Mouse (Mus musculus): ENCODE measurements around the gene Tarbp1. TPM values are rescaled to one million over a fixed set of nuclear protein-coding genes. Genes with fewer than 3 reads are reported as not detected.

The Tarbp1 gene
- polyA plus RNA-seq, 1 experiment from 2014 or later: 1.8 TPM

DNA sequence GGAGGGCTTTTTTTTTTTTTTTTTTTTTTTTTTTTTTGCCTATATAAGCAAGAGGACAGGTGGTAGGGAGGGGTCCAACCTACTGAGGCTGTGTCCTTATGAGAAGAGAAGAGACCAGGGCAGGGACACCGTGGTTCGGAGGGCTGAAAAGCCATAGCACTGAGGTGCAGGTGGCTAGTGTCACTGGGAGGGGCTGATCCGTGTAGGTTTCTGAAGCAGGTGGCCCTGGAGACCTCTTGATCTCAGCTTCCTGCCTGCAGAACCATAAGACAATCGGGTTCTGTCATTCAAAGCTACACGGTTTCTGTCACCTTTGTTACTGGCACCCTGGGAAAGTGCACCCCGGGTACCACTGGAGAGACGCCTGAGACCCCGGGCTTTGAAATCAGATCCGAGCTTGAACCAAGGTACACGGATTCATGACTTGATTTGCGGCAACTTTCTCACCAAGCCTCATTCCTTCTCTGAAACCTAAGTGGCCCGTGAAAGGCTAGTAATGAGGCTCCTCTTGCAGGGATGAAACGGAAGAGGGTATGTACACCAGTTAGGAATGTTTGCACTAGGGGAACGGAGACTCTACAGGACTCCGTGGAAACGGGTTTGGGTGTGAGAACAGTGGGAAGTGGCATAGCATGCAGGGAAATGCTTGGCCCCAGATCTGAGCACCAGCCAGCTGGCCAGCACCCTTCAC is 29.8 kb upstream of the Tarbp1 start:
- ATAC-seq (replicated peaks): no peak
- no peaks in the 10 kb centered on the region for H3K9me3 ChIP-seq
- no peak overlapping the region for H3K27ac ChIP-seq
- no peak overlapping the region for H3K4me3 ChIP-seq
- H3K4me2 ChIP-seq: no peak overlapping the region
- H3K4me1 ChIP-seq: no peaks in the 10 kb centered on the region
- WGBS: 86% methylated on average over 16 of the region's 16 CpGs
- 0 out of 2 replicates have a peak, but pooled peaks cover 3% of the 10 kb centered on the region for H3K27me3 ChIP-seq (replicated peaks)
- H3K36me3 ChIP-seq (replicated peaks): no peaks in the 10 kb centered on the region
- H3K9ac ChIP-seq: no peak overlapping the region

GRCm38 (mm10) chr8:126502722-126503121 is 27.9 kb upstream of the Tarbp1 start:
- H3K27ac ChIP-seq: no peak overlapping the region
- peaks cover 11% of the 10 kb centered on the region for H3K4me1 ChIP-seq
- H3K4me2 ChIP-seq: no peak overlapping the region
- H3K4me3 ChIP-seq: no peak overlapping the region
- ATAC-seq (replicated peaks): no peak
- H3K9ac ChIP-seq: no peak overlapping the region
- no peaks in the 10 kb centered on the region for H3K9me3 ChIP-seq
- H3K27me3 ChIP-seq (replicated peaks): 0 out of 2 replicates have a peak, but pooled peaks cover 3% of the 10 kb centered on the region
- H3K36me3 ChIP-seq (replicated peaks): no peaks in the 10 kb centered on the region
- WGBS: 55% methylated on average over 2 of the region's 2 CpGs

- no peak overlapping the region for H3K9ac ChIP-seq
- H3K27me3 ChIP-seq (replicated peaks): 0 out of 2 replicates have a peak, but pooled peaks cover 3% of the 10 kb centered on the region
- no peak overlapping the region for H3K4me2 ChIP-seq
- H3K9me3 ChIP-seq: no peaks in the 10 kb centered on the region
- no peak overlapping the region for H3K27ac ChIP-seq
- peaks cover 12% of the 10 kb centered on the region for H3K4me1 ChIP-seq
- WGBS: 99% methylated on average over 2 of the region's 2 CpGs
- no peaks in the 10 kb centered on the region for H3K36me3 ChIP-seq (replicated peaks)
- ATAC-seq (replicated peaks): no peak
- no peak overlapping the region for H3K4me3 ChIP-seq
Measured at GRCm38 (mm10) chr8:126499371-126499770, 24.5 kb upstream of the Tarbp1 start.

- Histone ChIP-seq H3K4me1 (peaks cover 12% of the 10 kb centered on the region), H3K9ac (peak overlapping the region; percentile 55; the same call in 1 of the 2 replicates), H3K27ac (peak overlapping the region; percentile 93), H3K36me3 (replicated peaks) (no peaks in the 10 kb centered on the region), H3K9me3 (no peaks in the 10 kb centered on the region), H3K4me3 (no peak overlapping the region), H3K27me3 (replicated peaks) (0 out of 2 replicates have a peak, but pooled peaks cover 3% of the 10 kb centered on the region), H3K4me2 (peak overlapping the region; percentile 61)
- peak; percentile 28 for ATAC-seq (replicated peaks)
- WGBS: 8% methylated on average over 6 of the region's 6 CpGs
Measured at GRCm38 (mm10) chr8:126498465-126498864, 23.6 kb upstream of the Tarbp1 start.

DNA sequence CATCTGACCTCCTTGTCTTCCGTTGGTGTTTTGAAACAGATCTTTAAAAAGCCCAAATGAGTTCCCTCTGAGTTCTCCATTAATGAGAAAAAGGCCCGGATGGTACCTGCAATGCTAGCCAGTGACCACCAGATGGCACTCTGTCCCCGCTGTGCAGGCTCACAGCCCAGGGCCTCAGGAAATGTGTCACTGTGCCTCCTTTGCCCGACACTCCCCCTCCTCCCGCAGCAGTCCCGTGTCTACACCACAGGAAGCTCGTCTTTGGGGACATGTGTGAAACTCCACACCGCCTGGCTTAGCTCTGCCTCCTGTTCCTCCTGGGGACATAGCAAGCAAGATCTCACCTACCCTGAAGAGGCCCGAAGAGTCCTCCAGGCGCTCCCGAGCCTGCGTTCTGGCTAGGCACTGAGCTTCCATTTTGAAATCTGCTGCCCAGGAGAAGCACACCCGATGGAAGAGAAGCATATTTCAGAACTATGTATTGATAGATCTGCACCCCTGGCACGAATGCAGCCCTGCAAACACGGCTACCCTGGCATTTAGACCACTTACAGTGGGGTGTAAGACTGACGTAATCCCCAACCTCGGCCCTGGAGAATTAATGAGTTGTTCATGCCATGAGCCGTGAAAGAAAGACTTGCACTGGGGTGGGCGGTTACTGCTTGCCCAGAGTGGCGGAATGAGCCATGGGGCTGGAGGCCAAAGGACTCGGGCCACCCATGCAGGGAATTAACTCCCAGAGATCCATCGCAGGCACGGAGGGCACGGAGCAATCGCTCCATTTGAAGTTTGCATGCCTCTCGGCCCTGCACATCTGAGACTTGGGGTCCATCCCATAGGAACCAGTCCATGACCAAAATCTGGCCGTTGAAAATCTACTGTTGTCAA is 22.9 kb upstream of the Tarbp1 start:
- Histone ChIP-seq H3K9ac (peak overlapping the region; percentile 55), H3K36me3 (replicated peaks) (no peaks in the 10 kb centered on the region), H3K4me1 (peaks cover 12% of the 10 kb centered on the region), H3K27ac (peak overlapping the region; percentile 93), H3K4me3 (peak overlapping the region; percentile 39), H3K27me3 (replicated peaks) (0 out of 2 replicates have a peak, but pooled peaks cover 3% of the 10 kb centered on the region), H3K9me3 (no peaks in the 10 kb centered on the region), H3K4me2 (peak overlapping the region; percentile 61)
- ATAC-seq (replicated peaks): peak; percentile 95
- 3% methylated on average over 27 of the region's 27 CpGs for whole genome bisulfite sequencing

DNA sequence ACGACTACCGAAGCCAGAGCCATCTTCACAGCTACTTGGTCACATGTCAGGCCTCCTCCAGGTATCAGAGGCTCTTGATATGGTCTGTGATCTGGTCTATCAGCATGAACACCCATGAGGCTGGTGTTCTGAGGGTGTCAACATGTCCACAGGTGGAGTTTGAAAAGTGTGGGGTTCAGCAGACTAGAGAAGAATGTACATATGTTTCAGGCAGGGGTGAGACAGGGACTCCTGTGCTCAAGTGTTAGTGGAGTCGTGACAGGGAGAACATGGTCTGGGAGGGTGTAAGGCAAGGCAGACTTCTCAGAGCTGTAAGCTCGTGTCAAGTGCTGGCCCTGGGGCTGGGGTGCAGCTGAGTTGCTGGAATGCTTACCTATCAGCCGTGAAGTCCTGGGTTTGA is 22.1 kb upstream of the Tarbp1 start:
- no peaks in the 10 kb centered on the region for H3K36me3 ChIP-seq (replicated peaks)

DNA sequence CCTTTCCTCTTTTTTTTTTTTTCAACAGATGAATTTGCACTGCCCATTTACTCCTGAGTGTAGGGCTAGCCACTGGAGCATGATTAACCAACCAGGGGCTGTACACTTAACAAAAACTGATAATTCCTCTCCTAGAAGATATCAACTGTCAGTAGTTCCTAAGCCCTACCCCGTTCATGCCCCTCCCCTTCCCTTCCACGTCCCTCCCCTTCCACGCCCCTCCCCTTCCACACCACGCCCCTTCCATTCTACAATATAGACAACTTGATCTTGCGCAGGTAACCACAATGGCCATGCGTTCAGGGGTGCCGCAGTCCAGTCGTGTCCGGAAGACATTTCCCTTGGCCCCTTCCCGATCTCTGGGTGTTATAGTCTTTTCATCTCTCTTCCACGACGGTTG is 20.6 kb upstream of the Tarbp1 start:
- 83% methylated on average over 12 of the region's 12 CpGs for WGBS
- no peaks in the 10 kb centered on the region for H3K36me3 ChIP-seq (replicated peaks)
- no peak overlapping the region for H3K4me3 ChIP-seq
- H3K9ac ChIP-seq: no peak overlapping the region
- no peak for ATAC-seq (replicated peaks)
- H3K9me3 ChIP-seq: no peaks in the 10 kb centered on the region
- H3K27ac ChIP-seq: no peak overlapping the region
- no peak overlapping the region for H3K4me2 ChIP-seq
- no peaks in the 10 kb centered on the region for H3K27me3 ChIP-seq (replicated peaks)
- peaks cover 12% of the 10 kb centered on the region for H3K4me1 ChIP-seq

More for the DNA sequence above, 22.1 kb upstream of the Tarbp1 start:
- Histone ChIP-seq H3K9ac (no peak overlapping the region), H3K4me1 (peaks cover 12% of the 10 kb centered on the region), H3K27ac (no peak overlapping the region), H3K9me3 (no peaks in the 10 kb centered on the region), H3K4me3 (no peak overlapping the region), H3K4me2 (no peak overlapping the region), H3K27me3 (replicated peaks) (no peaks in the 10 kb centered on the region)
- WGBS: 87% methylated on average over 5 of the region's 5 CpGs
- ATAC-seq (replicated peaks): 0 out of 2 replicates have a peak, but pooled peaks have one; percentile 12

DNA sequence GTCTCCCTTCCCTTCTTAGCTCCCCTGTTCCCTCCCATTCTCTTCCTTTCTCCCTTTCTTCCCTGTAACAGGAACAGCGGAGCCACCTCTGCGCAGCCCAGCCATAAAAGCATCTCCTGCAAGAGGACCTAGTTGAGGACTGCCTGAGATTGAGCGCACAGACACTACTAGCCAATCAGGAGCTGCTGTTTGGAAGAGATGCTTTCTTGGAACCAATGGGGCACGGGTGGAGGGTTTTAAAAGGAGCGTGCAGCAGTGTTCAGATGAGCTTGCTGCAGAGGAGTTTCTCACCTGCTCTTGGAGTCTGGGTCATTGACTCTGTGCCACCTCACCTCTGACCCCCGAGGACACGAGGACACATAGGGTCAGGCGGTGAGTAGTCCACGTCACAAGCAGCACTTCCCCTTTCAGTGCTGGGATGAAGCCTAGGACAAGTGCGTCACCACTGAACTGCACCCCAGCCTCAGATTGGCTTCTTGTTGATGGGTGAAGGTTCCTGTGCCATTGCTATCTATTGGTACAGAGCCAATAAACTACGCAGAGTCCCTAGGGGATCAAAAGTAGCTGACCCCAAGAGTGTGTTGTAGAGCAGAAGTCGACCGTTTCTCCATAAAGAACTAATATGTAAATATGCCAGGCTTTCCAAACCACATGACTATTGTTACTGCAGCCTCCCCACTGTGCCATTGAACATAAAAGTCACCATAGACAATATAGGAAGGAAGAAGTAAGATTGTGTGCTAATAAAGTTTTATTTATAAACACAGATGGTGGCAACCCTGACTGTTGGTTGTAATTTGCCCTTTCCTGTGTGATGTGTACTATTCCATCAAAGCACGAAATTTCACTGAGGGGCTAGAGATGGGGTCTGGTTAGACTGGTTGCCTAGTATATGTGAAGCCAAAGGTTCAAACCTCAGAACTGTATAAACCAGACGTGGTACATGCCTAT is 19.6 kb upstream of the Tarbp1 start:
- WGBS: 76% methylated on average over 15 of the region's 15 CpGs
- Histone ChIP-seq H3K27ac (no peak overlapping the region), H3K9ac (no peak overlapping the region), H3K27me3 (replicated peaks) (no peaks in the 10 kb centered on the region), H3K36me3 (replicated peaks) (no peaks in the 10 kb centered on the region), H3K4me1 (peaks cover 12% of the 10 kb centered on the region), H3K4me2 (no peak overlapping the region), H3K9me3 (no peaks in the 10 kb centered on the region), H3K4me3 (no peak overlapping the region)
- no peak for ATAC-seq (replicated peaks)

- Histone ChIP-seq H3K36me3 (replicated peaks) (no peaks in the 10 kb centered on the region), H3K4me1 (no peaks in the 10 kb centered on the region), H3K9ac (no peak overlapping the region), H3K27ac (no peak overlapping the region), H3K4me3 (no peak overlapping the region), H3K9me3 (no peaks in the 10 kb centered on the region), H3K4me2 (no peak overlapping the region), H3K27me3 (replicated peaks) (peaks cover 5% of the 10 kb centered on the region; the same call in 1 of the 2 replicates)
- 7% methylated on average over 5 of the region's 5 CpGs for WGBS
- peak; percentile 60; the same call in 1 of the 2 replicates for ATAC-seq (replicated peaks)
Measured at GRCm38 (mm10) chr8:126482938-126483337, 8.1 kb upstream of the Tarbp1 start.

DNA sequence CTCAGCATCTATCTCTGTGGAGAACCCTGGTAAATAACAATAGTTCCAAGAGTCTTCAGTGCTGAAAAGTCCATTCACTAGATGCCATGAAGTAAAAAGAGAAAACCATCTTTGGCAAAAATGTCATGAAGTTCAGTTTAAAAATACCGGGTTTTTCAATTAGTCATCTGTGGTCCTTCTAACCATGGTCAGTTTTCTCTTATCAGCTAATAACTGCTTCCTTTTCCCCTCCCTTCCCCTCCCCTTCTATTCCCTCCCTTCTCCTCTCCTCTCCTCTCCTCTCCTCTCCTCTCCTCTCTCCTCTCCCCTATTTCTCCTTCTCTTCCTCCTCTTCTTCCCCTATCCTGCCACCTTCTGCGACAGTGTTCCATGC is 7.5 kb upstream of the Tarbp1 start:
- Histone ChIP-seq H3K27me3 (replicated peaks) (peaks cover 6% of the 10 kb centered on the region), H3K36me3 (replicated peaks) (no peaks in the 10 kb centered on the region), H3K9me3 (no peaks in the 10 kb centered on the region), H3K4me1 (no peaks in the 10 kb centered on the region), H3K4me2 (no peak overlapping the region), H3K4me3 (no peak overlapping the region), H3K9ac (no peak overlapping the region), H3K27ac (no peak overlapping the region)
- no peak for ATAC-seq (replicated peaks)
- 63% methylated on average over 2 of the region's 2 CpGs for WGBS

- Histone ChIP-seq H3K27ac (no peak overlapping the region), H3K9ac (no peak overlapping the region), H3K36me3 (replicated peaks) (no peaks in the 10 kb centered on the region), H3K4me2 (no peak overlapping the region), H3K9me3 (no peaks in the 10 kb centered on the region), H3K4me3 (no peak overlapping the region), H3K27me3 (replicated peaks) (peaks cover 10% of the 10 kb centered on the region), H3K4me1 (no peaks in the 10 kb centered on the region)
- WGBS: 33% methylated on average over 8 of the region's 8 CpGs
- no peak for ATAC-seq (replicated peaks)
Measured at GRCm38 (mm10) chr8:126481494-126482347, 6.9 kb upstream of the Tarbp1 start.
